ENCODE assay signal across 21 mouse cellular contexts in genomic region chr12:40286539-40286938, GRCm38 (mm10). TPM values are rescaled to one million over a fixed set of nuclear protein-coding genes. Genes with fewer than 3 reads are reported as not detected.
DNase-seq lines count a peak whose midpoint lies in the region; ATAC-seq lines count a peak whose summit lies in the region.
"Had no signal": no experiment of that assay in that cellular context is flagged by ENCODE, and none has a peak within 500 bp of the region (broad histone marks: within the 10 kb centered on the region; RNA-seq: fewer than 3 reads in every experiment).

No protein-coding gene starts in this region.

- 79% methylated on average over 4 of the region's 4 CpGs for WGBS in midbrain, embryonic 14.5 days
- WGBS in midbrain, embryonic 11.5 days: 86% methylated on average over 4 of the region's 4 CpGs

- H3K9me3 ChIP-seq in midbrain, embryonic 14.5 days (ENCODE audit: control insufficient read depth, low read length): no peaks in the 10 kb centered on the region
- H3K9me3 ChIP-seq in midbrain, embryonic 11.5 days (ENCODE audit: control insufficient read depth, low read length): 0 out of 2 replicates have a peak, but pooled peaks cover 3% of the 10 kb centered on the region
- H3K9me3 ChIP-seq: G1E; hindbrain, embryonic 15.5 days had no signal

- DNase-seq in heart, adult 11 months: peak; percentile 64
- DNase-seq in heart, postnatal 36 days: no peak
- DNase-seq in midbrain, embryonic 14.5 days: peak; percentile 29
- no peak for DNase-seq in midbrain, embryonic 11.5 days (ENCODE audit: low spot score, missing footprints)
- DNase-seq in kidney, adult 9 months: peak; percentile 19
- DNase-seq in kidney, postnatal 25 days: peak; percentile 43 to 49
- DNase-seq in liver: no peak
- no peak for DNase-seq in layer of hippocampus, postnatal 10 days (ENCODE audit: low spot score in 2 of 2)
- DNase-seq: adrenal gland, adult 8-10 months; adrenal gland, postnatal 36 days; B cell, adult 2 months; cerebellum, adult 11 months; cerebellum, adult 8-10 months; cerebellum, postnatal 25 days; gastrocnemius, postnatal 10 days had no signal

- H3K4me3 ChIP-seq in midbrain, embryonic 14.5 days (replicated peaks; ENCODE audit: low read depth, low read length): no peak overlapping the region
- H3K4me3 ChIP-seq in midbrain, embryonic 11.5 days (ENCODE audit: low read depth, low read length): no peak overlapping the region
- H3K4me3 ChIP-seq: embryonic facial prominence, embryonic 13.5 days; forebrain, embryonic 12.5 days; heart, embryonic 12.5 days; hindbrain, embryonic 15.5 days had no signal

- no peak overlapping the region for H3K9ac ChIP-seq in midbrain, embryonic 14.5 days (replicated peaks; ENCODE audit: low read length)
- H3K9ac ChIP-seq in midbrain, embryonic 11.5 days (ENCODE audit: low read length): no peak overlapping the region
- H3K9ac ChIP-seq: embryonic facial prominence, embryonic 13.5 days; forebrain, embryonic 12.5 days; heart, embryonic 12.5 days; hindbrain, embryonic 15.5 days had no signal

- no peaks in the 10 kb centered on the region for H3K27me3 ChIP-seq in midbrain, embryonic 14.5 days (ENCODE audit: control insufficient read depth, insufficient read depth, low read length)
- no peaks in the 10 kb centered on the region for H3K27me3 ChIP-seq in midbrain, embryonic 11.5 days (ENCODE audit: control insufficient read depth, insufficient read depth, low read length)
- H3K27me3 ChIP-seq: embryonic facial prominence, embryonic 13.5 days; forebrain, embryonic 12.5 days; heart, embryonic 12.5 days; hindbrain, embryonic 15.5 days had no signal

- H3K4me2 ChIP-seq in midbrain, embryonic 14.5 days (ENCODE audit: low read length): no peak overlapping the region
- H3K4me2 ChIP-seq in midbrain, embryonic 11.5 days: no peak overlapping the region
- H3K4me2 ChIP-seq: embryonic facial prominence, embryonic 13.5 days; forebrain, embryonic 12.5 days; heart, embryonic 12.5 days; hindbrain, embryonic 15.5 days had no signal

- intact Hi-C loops in heart, postnatal 36 days (cut with DNase I): no loop called here

- H3K36me3 ChIP-seq in midbrain, embryonic 14.5 days (ENCODE audit: control insufficient read depth, insufficient read depth, low read length): no peaks in the 10 kb centered on the region
- H3K36me3 ChIP-seq in midbrain, embryonic 11.5 days (ENCODE audit: control insufficient read depth, insufficient read depth, low read length): no peaks in the 10 kb centered on the region
- H3K36me3 ChIP-seq: embryonic facial prominence, embryonic 13.5 days; forebrain, embryonic 12.5 days; G1E; heart, embryonic 12.5 days; hindbrain, embryonic 15.5 days had no signal

- no peak overlapping the region for H3K27ac ChIP-seq in midbrain, embryonic 14.5 days (replicated peaks; ENCODE audit: low read depth, low read length)
- H3K27ac ChIP-seq in midbrain, embryonic 11.5 days (ENCODE audit: low read depth, low read length): no peak overlapping the region
- H3K27ac ChIP-seq: embryonic facial prominence, embryonic 13.5 days; forebrain, embryonic 12.5 days; hindbrain, embryonic 15.5 days had no signal

- H3K4me1 ChIP-seq in midbrain, embryonic 14.5 days (ENCODE audit: control insufficient read depth, insufficient read depth, low read length): no peaks in the 10 kb centered on the region
- no peaks in the 10 kb centered on the region for H3K4me1 ChIP-seq in midbrain, embryonic 11.5 days (ENCODE audit: control insufficient read depth, insufficient read depth, low read length)
- H3K4me1 ChIP-seq: embryonic facial prominence, embryonic 13.5 days; forebrain, embryonic 12.5 days; heart, embryonic 12.5 days; hindbrain, embryonic 15.5 days had no signal

- no peak for ATAC-seq in midbrain, embryonic 14.5 days (ENCODE audit: low FRiP score, low TSS enrichment)
- no peak for ATAC-seq in midbrain, embryonic 11.5 days (ENCODE audit: low FRiP score)
- ATAC-seq: CD4-positive, CD25-positive, alpha-beta regulatory T cell, adult 4 months had no signal

RNA-seq across cellular contexts. Expression of gene Ifrd1, which starts 38.2 kb away (rescaled TPM):
- 10 to 100 TPM; 87.2 to 89.6 TPM for total RNA-seq in heart, postnatal 36 days (2021)
- polyA plus RNA-seq in midbrain, embryonic 14.5 days (2014; fragmentation: Nextera tagmentation; extraction: Ambion mirVana): 186 and 201 TPM in 2 replicates
- 198 and 210 TPM in 2 replicates for polyA plus RNA-seq in midbrain, embryonic 11.5 days (2014; fragmentation: Nextera tagmentation; extraction: Ambion mirVana)
- total RNA-seq in layer of hippocampus, postnatal 10 days (2021): 100 to 1,000 TPM in 1 of 2 experiments, 10 to 100 TPM in 1; 97.4 to 104 TPM

Comparison
In these comparisons a context has a peak if more than half of its experiments do, and no peak if none do; other contexts are left out.
1. DNase-seq: peak in heart, adult 11 months (single experiment), midbrain, embryonic 14.5 days (single experiment), kidney, adult 9 months (single experiment) and kidney, postnatal 25 days (2 of 2); none in heart, postnatal 36 days (0 of 2), midbrain, embryonic 11.5 days (single experiment), liver (single experiment) and layer of hippocampus, postnatal 10 days (0 of 2).